8 mouse cellular contexts compared by ENCODE assay signal in the genomic region with DNA sequence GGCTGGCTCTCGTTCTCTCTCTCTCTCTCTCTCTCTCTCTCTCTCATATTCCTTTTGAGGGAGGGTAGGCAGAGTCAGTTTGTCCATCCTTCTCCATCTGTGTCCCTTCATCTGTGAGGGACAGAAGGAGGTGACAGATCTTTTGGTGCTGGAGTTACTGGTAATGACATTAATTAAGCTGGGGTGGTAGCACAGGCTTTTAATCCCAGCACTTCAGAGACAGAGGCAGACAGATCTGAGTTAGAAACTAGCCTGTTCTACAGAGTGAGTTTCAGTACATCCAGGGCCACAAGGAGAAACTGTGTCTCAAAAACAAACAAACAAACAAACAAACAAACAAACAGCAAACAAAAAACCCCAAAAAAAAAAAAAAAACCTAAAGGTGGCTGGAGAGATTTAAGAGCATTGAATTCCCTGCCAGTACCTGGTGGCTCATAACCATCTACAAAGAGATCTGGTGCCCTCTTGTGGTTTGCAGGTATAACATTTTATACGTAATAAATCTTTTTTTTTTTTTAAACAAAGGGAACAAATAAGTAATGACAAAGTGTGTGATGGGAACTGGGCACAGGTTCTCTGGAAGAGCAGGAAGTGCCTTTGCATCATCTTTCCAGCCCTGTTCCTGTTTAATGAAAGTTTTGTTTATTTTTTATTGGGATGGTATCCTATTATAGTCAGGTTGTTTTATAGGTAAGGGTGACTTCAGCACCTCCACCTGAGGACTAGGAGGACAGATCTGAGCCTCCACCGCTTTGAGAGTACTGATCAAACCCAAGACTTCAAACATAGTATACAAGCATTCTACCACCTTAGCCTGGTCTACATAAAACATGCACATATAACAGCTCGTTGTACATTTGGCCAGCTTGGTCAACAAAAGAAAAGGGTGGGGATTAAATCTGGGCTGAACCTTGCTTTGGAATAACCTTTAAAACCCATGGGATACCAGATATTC. TPM values are rescaled to one million over a fixed set of nuclear protein-coding genes. Genes with fewer than 3 reads are reported as not detected.
DNase-seq lines count a peak whose midpoint lies in the region; ATAC-seq lines count a peak whose summit lies in the region.

No protein-coding gene starts in this region.

- no peaks in the 10 kb centered on the region for H3K9me3 ChIP-seq in hindbrain, embryonic 11.5 days (ENCODE audit: control insufficient read depth, low read length)
- H3K9me3 ChIP-seq in hindbrain, embryonic 12.5 days (replicated peaks), result no peaks in the 10 kb centered on the region
- H3K9me3 ChIP-seq in limb, embryonic 10.5 days (replicated peaks), result no peaks in the 10 kb centered on the region

- 91% methylated on average over 4 of the region's 4 CpGs for WGBS in hindbrain, embryonic 11.5 days
- 79% methylated on average over 4 of the region's 4 CpGs for WGBS in hindbrain, embryonic 12.5 days
- 92% methylated on average over 4 of the region's 4 CpGs for WGBS in limb, embryonic 10.5 days

- H3K36me3 ChIP-seq in hindbrain, embryonic 11.5 days (ENCODE audit: control insufficient read depth, insufficient read depth, low read length), result peaks cover 8% of the 10 kb centered on the region
- H3K36me3 ChIP-seq in hindbrain, embryonic 12.5 days, result peaks cover 56% of the 10 kb centered on the region
- H3K36me3 ChIP-seq in limb, embryonic 10.5 days, result peaks cover 96% of the 10 kb centered on the region

- ATAC-seq in hindbrain, embryonic 11.5 days (ENCODE audit: low FRiP score), result no peak
- ATAC-seq in hindbrain, embryonic 12.5 days (ENCODE audit: low FRiP score), result no peak

- H3K27ac ChIP-seq in hindbrain, embryonic 11.5 days (ENCODE audit: low read depth, low read length), result no peak overlapping the region
- H3K27ac ChIP-seq in hindbrain, embryonic 12.5 days, result no peak overlapping the region
- H3K27ac ChIP-seq in limb, embryonic 10.5 days, result no peak overlapping the region

- H3K4me2 ChIP-seq in hindbrain, embryonic 11.5 days (replicated peaks; ENCODE audit: low read depth, low read length), result no peak overlapping the region
- H3K4me2 ChIP-seq in hindbrain, embryonic 12.5 days (replicated peaks), result no peak overlapping the region

- no peak overlapping the region for H3K4me3 ChIP-seq in hindbrain, embryonic 11.5 days (ENCODE audit: low read depth, low read length)
- H3K4me3 ChIP-seq in hindbrain, embryonic 12.5 days, result no peak overlapping the region
- no peak overlapping the region for H3K4me3 ChIP-seq in limb, embryonic 10.5 days

- H3K9ac ChIP-seq in hindbrain, embryonic 11.5 days (ENCODE audit: low read depth, low read length), result no peak overlapping the region
- H3K9ac ChIP-seq in hindbrain, embryonic 12.5 days, result no peak overlapping the region

- peak; percentile 45 for DNase-seq in hindbrain, embryonic 11.5 days (ENCODE audit: low spot score)
- DNase-seq in 3T3-L1 (ENCODE audit: low read depth, low spot score) (peak; percentile 69), MEL-GATA-1-ER (ENCODE audit: extremely low read depth, low read depth) (peak; percentile 17)
- peak; percentile 19 for DNase-seq in embryo, embryonic 9.5 days (ENCODE audit: extremely low spot score)
- peak; percentile 7 for DNase-seq in limb, embryonic 10.5 days (ENCODE audit: low spot score)
- DNase-seq in skeletal muscle tissue, adult 2 months (ENCODE audit: low read depth, low spot score), result peak; percentile 43
- DNase-seq in urinary bladder, postnatal 10 days (ENCODE audit: low spot score), result no peak

- no peaks in the 10 kb centered on the region for H3K4me1 ChIP-seq in hindbrain, embryonic 11.5 days (replicated peaks; ENCODE audit: control insufficient read depth, insufficient read depth, low read length)
- H3K4me1 ChIP-seq in hindbrain, embryonic 12.5 days, result no peaks in the 10 kb centered on the region
- H3K4me1 ChIP-seq in limb, embryonic 10.5 days, result no peaks in the 10 kb centered on the region

- H3K27me3 ChIP-seq in hindbrain, embryonic 11.5 days (ENCODE audit: control insufficient read depth, insufficient read depth, low read length), result no peaks in the 10 kb centered on the region
- no peaks in the 10 kb centered on the region for H3K27me3 ChIP-seq in hindbrain, embryonic 12.5 days
- H3K27me3 ChIP-seq in limb, embryonic 10.5 days (ENCODE audit: low read depth, poor library complexity, severe bottlenecking), result no peaks in the 10 kb centered on the region

RNA-seq across cellular contexts. Expression of a gene that starts 16.2 kb away (rescaled TPM):
- polyA plus RNA-seq in hindbrain, embryonic 11.5 days (2014; fragmentation: Nextera tagmentation; extraction: Ambion mirVana), result 148 and 161 TPM in 2 replicates
- 149 and 159 TPM in 2 replicates for polyA plus RNA-seq in hindbrain, embryonic 12.5 days (2016; fragmentation: Nextera tagmentation; extraction: Ambion mirVana)
- 133 and 153 TPM in 2 replicates for polyA plus RNA-seq in limb, embryonic 10.5 days (2016; fragmentation: Nextera tagmentation; extraction: Ambion mirVana)

RNA-seq across cellular contexts. Expression of a gene that starts 34.6 kb away (rescaled TPM):
- 37.9 and 48.3 TPM in 2 replicates for polyA plus RNA-seq in hindbrain, embryonic 11.5 days (2014; fragmentation: Nextera tagmentation; extraction: Ambion mirVana)
- 29.1 and 34.0 TPM in 2 replicates for polyA plus RNA-seq in hindbrain, embryonic 12.5 days (2016; fragmentation: Nextera tagmentation; extraction: Ambion mirVana)
- polyA plus RNA-seq in limb, embryonic 10.5 days (2016; fragmentation: Nextera tagmentation; extraction: Ambion mirVana), result 23.2 and 25.9 TPM in 2 replicates
